ENCODE assay signal across 16 mouse cellular contexts in genomic region chr5:125269836-125270235, GRCm38 (mm10).
DNase-seq lines count a peak whose midpoint lies in the region; ATAC-seq and TF ChIP-seq lines count a peak whose summit lies in the region.
"Had no signal": no experiment of that assay in that cellular context is flagged by ENCODE, and none has a peak within 500 bp of the region (broad histone marks: within the 10 kb centered on the region; RNA-seq: fewer than 3 reads in every experiment).

No protein-coding gene starts in this region.

- H3K4me1 ChIP-seq in intestine, postnatal 0 days (replicated peaks; ENCODE audit: control insufficient read depth, insufficient read depth, low read length) = no peaks in the 10 kb centered on the region
- H3K4me1 ChIP-seq in intestine, embryonic 16.5 days (ENCODE audit: control insufficient read depth, insufficient read depth, low read length) = peaks cover 6% of the 10 kb centered on the region
- H3K4me1 ChIP-seq in midbrain, postnatal 0 days (ENCODE audit: insufficient read depth, low read length) = peaks cover 7% of the 10 kb centered on the region; the same call in 1 of the 2 replicates
- peaks cover 39% of the 10 kb centered on the region for H3K4me1 ChIP-seq in midbrain, embryonic 15.5 days
- H3K4me1 ChIP-seq in G1E (ENCODE audit: insufficient read depth, low read depth, low read length) = peaks cover 24% of the 10 kb centered on the region
- 0 out of 2 replicates have a peak, but pooled peaks cover 2% of the 10 kb centered on the region for H3K4me1 ChIP-seq in midbrain, embryonic 11.5 days (ENCODE audit: control insufficient read depth, insufficient read depth, low read length)
- peaks cover 30% of the 10 kb centered on the region for H3K4me1 ChIP-seq in forebrain, embryonic 16.5 days (replicated peaks; ENCODE audit: control insufficient read depth, insufficient read depth, low read length)

- no peak overlapping the region for H3K9ac ChIP-seq in intestine, postnatal 0 days (ENCODE audit: low read depth, low read length)
- no peak overlapping the region for H3K9ac ChIP-seq in intestine, embryonic 16.5 days (ENCODE audit: low read depth, low read length)
- H3K9ac ChIP-seq in midbrain, postnatal 0 days (replicated peaks; ENCODE audit: low read length, poor library complexity, severe bottlenecking) = no peak overlapping the region
- H3K9ac ChIP-seq in midbrain, embryonic 15.5 days = no peak overlapping the region
- no peak overlapping the region for H3K9ac ChIP-seq in midbrain, embryonic 11.5 days (ENCODE audit: low read length)
- no peak overlapping the region for H3K9ac ChIP-seq in forebrain, embryonic 16.5 days (replicated peaks; ENCODE audit: low read depth, low read length)
- H3K9ac ChIP-seq: embryonic facial prominence, embryonic 13.5 days; heart, embryonic 13.5 days; hindbrain, embryonic 12.5 days; lung, embryonic 15.5 days; neural tube, embryonic 15.5 days had no signal

- DNase-seq in midbrain, postnatal 0 days (ENCODE audit: low spot score) = no peak
- DNase-seq in G1E (ENCODE audit: low spot score) = no peak
- DNase-seq in splenic B cell, adult 2 months (ENCODE audit: low read depth, low spot score) = peak; percentile 29
- no peak for DNase-seq in midbrain, embryonic 11.5 days (ENCODE audit: low spot score, missing footprints)

- no peaks in the 10 kb centered on the region for H3K36me3 ChIP-seq in intestine, postnatal 0 days (ENCODE audit: control insufficient read depth, insufficient read depth)
- no peaks in the 10 kb centered on the region for H3K36me3 ChIP-seq in intestine, embryonic 16.5 days (ENCODE audit: control insufficient read depth, insufficient read depth, low read length)
- no peaks in the 10 kb centered on the region for H3K36me3 ChIP-seq in midbrain, postnatal 0 days (ENCODE audit: insufficient read depth, low read length)
- no peaks in the 10 kb centered on the region for H3K36me3 ChIP-seq in midbrain, embryonic 15.5 days (replicated peaks)
- no peaks in the 10 kb centered on the region for H3K36me3 ChIP-seq in G1E (replicated peaks)
- no peaks in the 10 kb centered on the region for H3K36me3 ChIP-seq in splenic B cell, adult 2 months (ENCODE audit: control insufficient read depth, insufficient read depth, low read length, poor library complexity, severe bottlenecking)
- no peaks in the 10 kb centered on the region for H3K36me3 ChIP-seq in midbrain, embryonic 11.5 days (ENCODE audit: control insufficient read depth, insufficient read depth, low read length)
- H3K36me3 ChIP-seq in forebrain, embryonic 16.5 days (ENCODE audit: control insufficient read depth, insufficient read depth) = no peaks in the 10 kb centered on the region
- H3K36me3 ChIP-seq: embryonic facial prominence, embryonic 13.5 days; forebrain, embryonic 10.5 days; heart, embryonic 13.5 days; hindbrain, embryonic 12.5 days; lung, embryonic 15.5 days; neural tube, embryonic 15.5 days had no signal

- H3K27me3 ChIP-seq in intestine, postnatal 0 days (replicated peaks; ENCODE audit: control insufficient read depth, insufficient read depth, low read length) = peaks cover 7% of the 10 kb centered on the region
- H3K27me3 ChIP-seq in intestine, embryonic 16.5 days (replicated peaks; ENCODE audit: control insufficient read depth, insufficient read depth, low read length) = no peaks in the 10 kb centered on the region
- H3K27me3 ChIP-seq in midbrain, postnatal 0 days (ENCODE audit: insufficient read depth, low read length) = no peaks in the 10 kb centered on the region
- no peaks in the 10 kb centered on the region for H3K27me3 ChIP-seq in midbrain, embryonic 15.5 days (replicated peaks)
- H3K27me3 ChIP-seq in G1E (ENCODE audit: insufficient read depth, low read length) = peaks cover 3% of the 10 kb centered on the region; the same call in 1 of the 2 replicates
- no peaks in the 10 kb centered on the region for H3K27me3 ChIP-seq in splenic B cell, adult 2 months (ENCODE audit: control insufficient read depth, insufficient read depth, low read length, poor library complexity, severe bottlenecking)
- H3K27me3 ChIP-seq in midbrain, embryonic 11.5 days (ENCODE audit: control insufficient read depth, insufficient read depth, low read length) = no peaks in the 10 kb centered on the region
- no peaks in the 10 kb centered on the region for H3K27me3 ChIP-seq in forebrain, embryonic 16.5 days (replicated peaks; ENCODE audit: control insufficient read depth, insufficient read depth, low read length)
- H3K27me3 ChIP-seq: embryonic facial prominence, embryonic 13.5 days; heart, embryonic 13.5 days; lung, embryonic 15.5 days; neural tube, embryonic 15.5 days had no signal

- no peak overlapping the region for H3K4me2 ChIP-seq in intestine, postnatal 0 days (replicated peaks; ENCODE audit: low read depth)
- H3K4me2 ChIP-seq in intestine, embryonic 16.5 days (ENCODE audit: low read depth, low read length) = no peak overlapping the region
- no peak overlapping the region for H3K4me2 ChIP-seq in midbrain, postnatal 0 days (ENCODE audit: low read depth, low read length, poor library complexity, severe bottlenecking)
- no peak overlapping the region for H3K4me2 ChIP-seq in midbrain, embryonic 15.5 days
- no peak overlapping the region for H3K4me2 ChIP-seq in midbrain, embryonic 11.5 days
- no peak overlapping the region for H3K4me2 ChIP-seq in forebrain, embryonic 16.5 days (ENCODE audit: low read length)
- H3K4me2 ChIP-seq: embryonic facial prominence, embryonic 13.5 days; heart, embryonic 13.5 days; hindbrain, embryonic 12.5 days; lung, embryonic 15.5 days; neural tube, embryonic 15.5 days had no signal

- no peak overlapping the region for H3K4me3 ChIP-seq in intestine, postnatal 0 days (ENCODE audit: low read depth, low read length)
- H3K4me3 ChIP-seq in intestine, embryonic 16.5 days (ENCODE audit: low read length) = no peak overlapping the region
- no peak overlapping the region for H3K4me3 ChIP-seq in midbrain, postnatal 0 days (ENCODE audit: low read depth, low read length)
- H3K4me3 ChIP-seq in midbrain, embryonic 15.5 days = no peak overlapping the region
- no peak overlapping the region for H3K4me3 ChIP-seq in G1E (ENCODE audit: low read depth, low read length)
- no peak overlapping the region for H3K4me3 ChIP-seq in midbrain, embryonic 11.5 days (ENCODE audit: low read depth, low read length)
- no peak overlapping the region for H3K4me3 ChIP-seq in forebrain, embryonic 16.5 days (replicated peaks; ENCODE audit: low read length)
- H3K4me3 ChIP-seq: embryonic facial prominence, embryonic 13.5 days; forebrain, embryonic 10.5 days; heart, embryonic 13.5 days; hindbrain, embryonic 12.5 days; lung, embryonic 15.5 days; megakaryocyte, embryonic 14.5 days; neural tube, embryonic 15.5 days had no signal

- no peaks in the 10 kb centered on the region for H3K9me3 ChIP-seq in intestine, postnatal 0 days (ENCODE audit: control insufficient read depth)
- no peaks in the 10 kb centered on the region for H3K9me3 ChIP-seq in intestine, embryonic 16.5 days (ENCODE audit: control insufficient read depth, low read length)
- H3K9me3 ChIP-seq in midbrain, postnatal 0 days (ENCODE audit: low read length) = no peaks in the 10 kb centered on the region
- no peaks in the 10 kb centered on the region for H3K9me3 ChIP-seq in midbrain, embryonic 15.5 days
- no peaks in the 10 kb centered on the region for H3K9me3 ChIP-seq in G1E (replicated peaks)
- H3K9me3 ChIP-seq in midbrain, embryonic 11.5 days (ENCODE audit: control insufficient read depth, low read length) = no peaks in the 10 kb centered on the region
- H3K9me3 ChIP-seq in forebrain, embryonic 16.5 days (ENCODE audit: control insufficient read depth, low read length) = no peaks in the 10 kb centered on the region
- H3K9me3 ChIP-seq: embryonic facial prominence, embryonic 13.5 days; forebrain, embryonic 10.5 days; heart, embryonic 13.5 days; hindbrain, embryonic 12.5 days; lung, embryonic 15.5 days; neural tube, embryonic 15.5 days had no signal

- H3K27ac ChIP-seq in intestine, postnatal 0 days (ENCODE audit: low read depth, low read length) = no peak overlapping the region
- no peak overlapping the region for H3K27ac ChIP-seq in intestine, embryonic 16.5 days (ENCODE audit: low read length)
- H3K27ac ChIP-seq in midbrain, postnatal 0 days (ENCODE audit: low read depth, low read length) = no peak overlapping the region
- H3K27ac ChIP-seq in midbrain, embryonic 15.5 days = no peak overlapping the region
- H3K27ac ChIP-seq in midbrain, embryonic 11.5 days (ENCODE audit: low read depth, low read length) = no peak overlapping the region
- H3K27ac ChIP-seq in forebrain, embryonic 16.5 days (ENCODE audit: low read length) = no peak overlapping the region
- H3K27ac ChIP-seq: forebrain, embryonic 10.5 days; heart, embryonic 13.5 days; hindbrain, embryonic 12.5 days; lung, embryonic 15.5 days; neural tube, embryonic 15.5 days had no signal

- ATAC-seq in intestine, postnatal 0 days = no peak
- no peak for ATAC-seq in intestine, embryonic 16.5 days
- no peak for ATAC-seq in midbrain, postnatal 0 days (ENCODE audit: low FRiP score)
- ATAC-seq in midbrain, embryonic 15.5 days (replicated peaks) = no peak
- ATAC-seq in G1E (ENCODE audit: extremely low read depth, insufficient number of reproducible peaks, low FRiP score, poor library complexity, severe bottlenecking) = no peak
- ATAC-seq in midbrain, embryonic 11.5 days (ENCODE audit: low FRiP score) = no peak
- no peak for ATAC-seq in forebrain, embryonic 16.5 days
- ATAC-seq: activated CD4-positive, CD25-positive, alpha-beta regulatory T cell, adult 4 months had no signal

- TF ChIP-seq CTCF in intestine, postnatal 0 days (IDR thresholded peaks at IDR 0.05; ENCODE audit: low read depth) = peak; percentile 46
- TF ChIP-seq CTCF in midbrain, postnatal 0 days (IDR thresholded peaks at IDR 0.05) = peak; percentile 53
- TF ChIP-seq CTCF in G1E (IDR thresholded peaks at IDR 0.05; ENCODE audit: low read depth, low read length) = peak; percentile 4; the same call in 1 of the 2 replicates

- WGBS in intestine, postnatal 0 days = 86% methylated on average over 7 of the region's 7 CpGs
- 88% methylated on average over 7 of the region's 7 CpGs for WGBS in intestine, embryonic 16.5 days
- WGBS in midbrain, postnatal 0 days = 93% methylated on average over 7 of the region's 7 CpGs
- WGBS in midbrain, embryonic 15.5 days = 87% methylated on average over 7 of the region's 7 CpGs
- WGBS in midbrain, embryonic 11.5 days = 91% methylated on average over 7 of the region's 7 CpGs
- WGBS in forebrain, embryonic 16.5 days = 89% methylated on average over 7 of the region's 7 CpGs
